Mouse (Mus musculus) heart, embryonic 14.5 days (tissue): ENCODE results near the gene Igf2bp3. TPM values are rescaled to one million over a fixed set of nuclear protein-coding genes. Genes with fewer than 3 reads are reported as not detected.
A peak's percentile ranks its signal among the peaks of the same experiment; 100 is the strongest.

ENCODE experiments used
- ATAC-seq: fragments of 200-750 bp; cut with Nextera tagmentation; 2 replicates; pipeline ENCODE4 v1.8.0; 2017; ENCODE audit warnings: low read depth, moderate TSS enrichment; ENCODE audit not compliant: insufficient number of reproducible peaks, insufficient read depth, low FRiP score
- H3K27ac ChIP-seq, 2 experiments: fragments of 200-500 bp in 1 of 2; fragments of 300-500 bp in 1 of 2; sonication (generic) in 1 of 2; replicated peaks in 1 of 2; 2 replicates each; pipeline ENCODE4 v1.5.1; 2012 to 2014; ENCODE audit warnings: low read depth in 2 of 2, low read length in 2 of 2, control low read depth in 1 of 2, mild to moderate bottlenecking in 1 of 2, mixed read lengths in 1 of 2; ENCODE audit not compliant: control insufficient read depth in 1 of 2, insufficient read depth in 1 of 2
- H3K27me3 ChIP-seq: fragments of 300-500 bp; sonication (generic); 2 replicates; pipeline ENCODE4 v1.6.1; 2014; ENCODE audit warnings: mild to moderate bottlenecking, low read length, control low read depth; ENCODE audit not compliant: control insufficient read depth, insufficient read depth
- H3K36me3 ChIP-seq: fragments of 300-500 bp; sonication (generic); 2 replicates; pipeline ENCODE4 v1.6.1; 2014; ENCODE audit warnings: mild to moderate bottlenecking, control low read depth, low read length, mixed read lengths; ENCODE audit not compliant: control insufficient read depth, insufficient read depth
- H3K4me1 ChIP-seq, 2 experiments: fragments of 200-500 bp in 1 of 2; fragments of 300-500 bp in 1 of 2; sonication (generic) in 1 of 2; 2 replicates each; pipeline ENCODE4 v1.6.1; 2012 to 2014; ENCODE audit warnings: low read length in 2 of 2, control low read depth in 1 of 2, mixed read lengths in 1 of 2; ENCODE audit not compliant: control insufficient read depth in 2 of 2, insufficient read depth in 2 of 2
- H3K4me2 ChIP-seq: fragments of 300-500 bp; sonication (generic); 2 replicates; pipeline ENCODE4 v1.6.1; 2014; ENCODE audit warnings: mild to moderate bottlenecking, low read length
- H3K4me3 ChIP-seq, 2 experiments: fragments of 200-500 bp in 1 of 2; fragments of 300-500 bp in 1 of 2; sonication (generic) in 1 of 2; 2 replicates each; pipeline ENCODE4 v1.5.1; 2012 to 2014; ENCODE audit warnings: low read length in 2 of 2, mild to moderate bottlenecking in 2 of 2, control low read depth in 1 of 2, low read depth in 1 of 2, moderate library complexity in 1 of 2; ENCODE audit not compliant: control insufficient read depth in 1 of 2, insufficient read depth in 1 of 2
- H3K9ac ChIP-seq: fragments of 300-500 bp; sonication (generic); 2 replicates; pipeline ENCODE4 v1.6.1; 2014; ENCODE audit warnings: mild to moderate bottlenecking, low read length
- H3K9me3 ChIP-seq: fragments of 300-500 bp; sonication (generic); 2 replicates; pipeline ENCODE4 v1.6.1; 2016; ENCODE audit warnings: low read length, control low read depth; ENCODE audit not compliant: control insufficient read depth
- WGBS: fragments of 180-500 bp; shearing (Covaris S2); extraction: QIAGEN DNeasy Blood & Tissue Kit; methylation state at CpG from one replicate; pipeline ENCODE4 v1.1.7; 2014; 5-methylcytosine and 5-hydroxymethylcytosine counted together
- polyA plus RNA-seq: library from polyadenylated mRNA; unstranded; fragments of >200 nt; fragmentation: Nextera tagmentation; extraction: Ambion mirVana; gene quantifications from 2 replicates; pipeline ENCODE4 v1.2.1, GENCODE M21; 2014

The Igf2bp3 gene
- polyA plus RNA-seq, 1 experiment from 2014 or later, result 44.2 TPM

DNA sequence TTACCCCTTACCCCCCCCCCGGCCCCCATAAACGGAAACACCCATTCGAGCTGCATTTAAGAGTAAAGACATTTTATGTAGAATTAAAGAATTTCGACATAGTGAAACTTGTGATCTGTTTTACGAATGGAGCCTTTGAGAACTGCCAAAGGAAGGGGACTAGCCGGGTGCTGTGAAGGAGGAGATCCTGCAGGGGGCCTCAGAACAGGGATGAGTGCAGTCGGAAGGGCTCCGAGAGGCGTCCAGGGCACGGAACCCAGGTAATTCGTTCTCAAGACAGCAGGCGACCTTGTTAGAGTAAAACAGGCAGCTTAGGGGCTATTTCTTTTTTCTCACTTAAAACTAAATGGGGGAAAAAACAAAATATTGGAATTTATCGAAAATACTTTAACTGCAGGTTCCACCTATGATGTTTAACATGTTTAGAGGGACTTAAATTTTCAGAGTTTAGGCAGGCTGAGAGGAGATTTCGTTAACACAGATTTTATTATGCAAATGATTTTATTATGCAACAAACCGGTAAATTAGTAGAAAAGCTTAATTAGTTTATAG, 12.5 kb upstream of the Igf2bp3 start:
- peaks cover 0 to 5% of the 10 kb centered on the region in 2 experiments; a peak in 1 of 4 replicates for H3K4me1 ChIP-seq
- 9% methylated on average over 15 of the region's 15 CpGs for WGBS
- H3K4me2 ChIP-seq, result peak overlapping the region; percentile 56
- no peak overlapping the region for H3K4me3 ChIP-seq
- H3K36me3 ChIP-seq, result no peaks in the 10 kb centered on the region
- H3K27me3 ChIP-seq, result no peaks in the 10 kb centered on the region
- no peak for ATAC-seq
- no peak overlapping the region for H3K27ac ChIP-seq
- no peaks in the 10 kb centered on the region for H3K9me3 ChIP-seq
- no peak overlapping the region for H3K9ac ChIP-seq

DNA sequence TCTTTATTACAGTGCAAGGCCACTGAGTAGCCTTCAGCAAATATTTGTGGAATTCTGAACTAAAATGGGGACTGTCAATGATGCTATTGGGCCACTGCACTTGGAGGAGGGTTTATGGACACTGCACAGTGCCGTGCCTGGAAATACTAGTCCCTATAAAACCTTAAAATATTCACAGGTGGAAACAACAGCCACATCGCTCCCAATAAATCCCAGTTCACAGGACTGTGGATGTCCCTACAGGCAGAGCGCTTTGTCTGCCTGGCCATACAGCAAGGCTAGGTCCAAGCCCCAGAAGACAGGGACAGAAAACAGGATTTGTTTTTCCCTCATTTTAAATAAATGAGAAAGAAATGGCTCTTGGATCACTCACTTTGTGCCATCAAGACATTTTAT, 11.0 kb upstream of the Igf2bp3 start:
- WGBS, result 80% methylated on average over 3 of the region's 3 CpGs
- no peak for ATAC-seq
- Histone ChIP-seq H3K36me3 (no peaks in the 10 kb centered on the region), H3K4me2 (no peak overlapping the region), H3K4me3 (no peak overlapping the region), H3K27me3 (no peaks in the 10 kb centered on the region), H3K9ac (no peak overlapping the region), H3K4me1 (peaks cover 4 to 5% of the 10 kb centered on the region in 2 experiments; a peak in 2 of 4 replicates), H3K9me3 (no peaks in the 10 kb centered on the region), H3K27ac (no peak overlapping the region)

GRCm38 (mm10) chr6:49224923-49225727, 10.4 kb upstream of the Igf2bp3 start:
- ATAC-seq, result no peak
- H3K9me3 ChIP-seq, result no peaks in the 10 kb centered on the region
- H3K27me3 ChIP-seq, result no peaks in the 10 kb centered on the region
- 58% methylated on average over 11 of the region's 11 CpGs for WGBS
- no peak overlapping the region for H3K4me2 ChIP-seq
- H3K9ac ChIP-seq, result no peak overlapping the region
- H3K27ac ChIP-seq, result no peak overlapping the region
- peaks cover 4 to 5% of the 10 kb centered on the region in 2 experiments; a peak in 2 of 4 replicates for H3K4me1 ChIP-seq
- no peaks in the 10 kb centered on the region for H3K36me3 ChIP-seq
- no peak overlapping the region for H3K4me3 ChIP-seq

- H3K9me3 ChIP-seq, result no peaks in the 10 kb centered on the region
- WGBS, result 2% methylated on average over 7 of the region's 7 CpGs
- H3K27me3 ChIP-seq, result no peaks in the 10 kb centered on the region
- H3K36me3 ChIP-seq, result no peaks in the 10 kb centered on the region
- ATAC-seq, result no peak
- no peak overlapping the region for H3K4me3 ChIP-seq
- peak overlapping the region; percentile 41 for H3K4me2 ChIP-seq
- H3K9ac ChIP-seq, result peak overlapping the region; percentile 36; the same call in 1 of the 2 replicates
- peaks cover 4% of the 10 kb centered on the region in 2 experiments; a peak in 2 of 4 replicates for H3K4me1 ChIP-seq
- no peak overlapping the region; a peak in 1 of 4 replicates for H3K27ac ChIP-seq
Measured at GRCm38 (mm10) chr6:49221906-49222305, 7.1 kb upstream of the Igf2bp3 start.

- 10% methylated on average over 16 of the region's 16 CpGs for WGBS
- H3K4me2 ChIP-seq, result peak overlapping the region; percentile 61
- H3K4me3 ChIP-seq, result peak overlapping the region; percentile 9 to 37
- peaks cover 4% of the 10 kb centered on the region in 2 experiments; a peak in 2 of 4 replicates for H3K4me1 ChIP-seq
- no peaks in the 10 kb centered on the region for H3K36me3 ChIP-seq
- H3K27me3 ChIP-seq, result no peaks in the 10 kb centered on the region
- no peak overlapping the region for H3K27ac ChIP-seq
- H3K9me3 ChIP-seq, result no peaks in the 10 kb centered on the region
- no peak for ATAC-seq
- peak overlapping the region; percentile 44 for H3K9ac ChIP-seq
Measured at GRCm38 (mm10) chr6:49219920-49220604, 5.3 kb upstream of the Igf2bp3 start.

DNA sequence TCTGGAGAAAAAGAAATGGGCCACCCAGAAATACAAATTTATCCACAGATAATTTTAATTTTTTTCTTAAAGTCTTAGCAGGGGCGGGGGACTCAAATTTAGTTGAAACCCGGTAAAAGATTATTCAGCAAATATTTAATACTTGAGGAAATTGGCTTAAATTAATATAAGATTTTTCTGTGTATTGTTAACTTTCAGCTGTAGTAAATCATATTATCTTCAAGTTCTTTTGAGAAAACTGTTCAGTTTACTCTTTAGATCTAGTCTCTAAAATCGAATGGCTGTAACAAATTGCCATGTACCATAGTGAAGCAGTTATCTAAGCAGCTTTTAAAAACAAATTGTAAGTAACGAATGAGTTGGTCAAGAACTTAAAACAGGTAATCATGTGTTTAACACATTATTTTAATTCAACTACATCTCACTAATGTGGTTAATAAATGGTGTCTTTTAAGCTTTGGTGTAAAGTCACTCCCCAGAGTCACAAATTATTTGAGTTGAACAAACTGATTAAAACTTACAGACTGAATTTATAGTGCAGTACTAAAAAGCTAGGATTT, 4.3 kb upstream of the Igf2bp3 start:
- no peak overlapping the region for H3K4me2 ChIP-seq
- H3K36me3 ChIP-seq, result no peaks in the 10 kb centered on the region
- H3K4me3 ChIP-seq, result no peak overlapping the region
- H3K9ac ChIP-seq, result no peak overlapping the region
- no peak for ATAC-seq
- H3K27me3 ChIP-seq, result no peaks in the 10 kb centered on the region
- H3K4me1 ChIP-seq, result peaks cover 2 to 4% of the 10 kb centered on the region in 2 experiments; a peak in 2 of 4 replicates
- H3K27ac ChIP-seq, result no peak overlapping the region
- no peaks in the 10 kb centered on the region for H3K9me3 ChIP-seq
- 39% methylated on average over 4 of the region's 4 CpGs for WGBS

DNA sequence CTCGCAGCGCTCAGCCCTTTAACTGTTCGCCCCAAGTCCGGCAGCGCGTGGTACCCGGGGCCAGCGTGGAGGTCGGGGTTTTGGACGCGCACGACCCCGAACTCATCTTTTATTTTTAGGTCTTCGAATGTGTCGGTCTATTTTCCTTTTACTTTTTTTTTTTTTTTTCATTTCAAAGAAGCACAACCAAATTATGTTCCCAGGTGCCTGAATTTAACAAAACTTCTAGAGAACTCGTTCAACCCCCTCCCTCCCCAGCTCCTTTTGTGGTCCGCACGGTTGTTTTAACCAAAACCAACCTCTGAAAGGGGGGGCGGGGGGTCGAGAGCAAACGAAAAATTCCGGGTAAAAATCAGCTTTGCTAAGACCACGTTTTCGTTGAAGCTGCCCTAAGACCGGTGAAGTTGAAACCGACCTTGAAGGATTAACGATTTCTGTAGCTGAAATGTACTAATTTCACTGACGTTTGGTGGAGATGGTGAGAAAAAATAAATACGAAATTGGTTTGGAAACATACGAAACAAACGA, 3.6 kb upstream of the Igf2bp3 start:
- Histone ChIP-seq H3K9ac (peak overlapping the region; percentile 67), H3K4me2 (peak overlapping the region; percentile 82), H3K4me1 (peaks cover 2 to 4% of the 10 kb centered on the region in 2 experiments; a peak in 2 of 4 replicates), H3K4me3 (peak overlapping the region; percentile 46 to 75), H3K27ac (no peak overlapping the region), H3K27me3 (no peaks in the 10 kb centered on the region), H3K36me3 (no peaks in the 10 kb centered on the region), H3K9me3 (no peaks in the 10 kb centered on the region)
- under 1% methylated on average over 31 of the region's 31 CpGs for WGBS
- ATAC-seq, result no peak
